Mouse (Mus musculus) cortical plate, adult 2 months (tissue): ENCODE measurements around the gene Alg2.

Experiments used
- CTCF ChIP-seq: fragments of 200-500 bp; IDR thresholded peaks from 2 replicates; pipeline ENCODE4 v1.5.1; 2011; ENCODE audit warnings: mild to moderate bottlenecking, control low read depth, low read length; ENCODE audit not compliant: insufficient read depth; ENCODE audit errors: extremely low read depth
- POLR2A ChIP-seq: fragments of 200-500 bp; IDR thresholded peaks from 2 replicates; pipeline ENCODE4 v1.6.1; 2011; ENCODE audit warnings: mild to moderate bottlenecking, low read length, control low read depth; ENCODE audit not compliant: insufficient read depth; ENCODE audit errors: extremely low read depth

DNA sequence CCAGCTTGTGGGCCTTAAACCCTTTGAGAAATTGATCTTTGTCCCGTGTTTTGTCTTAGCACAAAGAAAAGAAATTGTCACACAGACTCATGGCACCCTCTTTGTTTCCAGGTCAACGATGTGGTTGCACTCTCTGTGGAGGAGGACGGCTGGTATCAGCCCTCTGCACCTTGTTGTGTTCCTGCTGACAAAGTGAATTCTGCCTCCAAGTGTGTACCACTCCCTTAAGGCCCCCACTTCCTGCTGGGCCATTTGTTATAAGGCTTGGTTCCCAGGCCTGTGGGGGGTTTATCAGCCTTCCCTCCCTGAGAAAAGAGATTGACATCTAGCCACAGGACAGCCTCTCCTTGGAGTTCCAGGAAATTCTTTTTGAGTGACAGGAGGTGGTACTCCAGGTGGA, 51.9 kb downstream of the Alg2 start:
- TF ChIP-seq CTCF (no peak), POLR2A (no peak)
